Mouse (Mus musculus): ENCODE measurements around the gene 4930426L09Rik. TPM values are rescaled to one million over a fixed set of nuclear protein-coding genes. Genes with fewer than 3 reads are reported as not detected.

The 4930426L09Rik gene
- total RNA-seq (2021): not detected
- long read RNA-seq, experiment 1: 0 reads
- long read RNA-seq, experiment 2: 0 reads

DNA sequence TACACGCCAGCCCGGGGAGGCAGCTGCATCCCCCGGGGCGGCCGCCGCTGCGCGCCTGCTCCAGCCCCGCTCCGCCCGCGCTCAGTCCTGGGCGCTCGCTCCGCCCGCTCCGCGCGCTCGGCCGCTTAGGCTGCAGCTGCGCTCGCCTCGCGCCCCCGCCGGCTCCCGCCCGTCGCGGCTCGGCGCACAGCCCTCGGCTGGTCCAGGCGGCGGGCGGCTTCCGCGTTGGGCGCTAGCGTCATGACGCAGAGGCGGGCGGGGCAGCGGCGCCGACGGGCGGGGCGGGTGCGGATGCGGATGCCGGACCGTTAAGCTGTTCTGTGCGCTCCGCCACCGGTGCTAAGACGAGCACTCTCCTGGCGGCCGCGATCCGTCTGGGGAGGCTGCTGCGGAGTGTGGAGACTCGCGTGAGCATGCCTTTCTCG lies at the start of gene 4930426L09Rik, which contains the start of gene Pip4k2a:
TSS of gene 4930426L09Rik (plus strand) at position 290 of the 425 bp plus-strand sequence.
TSS of gene Pip4k2a (minus strand) at position 73 of the 425 bp plus-strand sequence.
- peak; percentile 89 for DNase-seq (ENCODE audit: low spot score)

GRCm38 (mm10) chr2:18948741-18949140 lies 49.4 kb upstream of the 4930426L09Rik start:
- DNase-seq (ENCODE audit: low spot score): no peak

DNA sequence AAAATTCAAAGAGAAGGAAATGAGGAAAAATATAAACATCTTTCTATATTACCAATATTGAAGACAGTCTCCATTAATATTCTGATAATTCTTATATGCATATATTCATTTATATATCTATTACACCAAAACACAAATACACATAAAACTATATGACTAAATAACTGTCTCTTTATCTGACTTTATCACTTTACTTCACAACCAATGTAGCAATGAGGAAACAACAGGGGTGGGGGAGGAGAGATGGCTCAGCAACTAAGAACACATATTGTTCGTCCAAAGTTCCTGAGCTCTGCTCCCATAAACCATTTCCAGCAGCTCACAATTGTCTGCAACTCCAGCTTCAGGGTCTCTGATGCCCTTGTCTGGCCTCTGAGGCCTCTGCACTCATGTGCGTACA lies 47.4 kb upstream of the 4930426L09Rik start:
- no peak for DNase-seq (ENCODE audit: low spot score)

DNA sequence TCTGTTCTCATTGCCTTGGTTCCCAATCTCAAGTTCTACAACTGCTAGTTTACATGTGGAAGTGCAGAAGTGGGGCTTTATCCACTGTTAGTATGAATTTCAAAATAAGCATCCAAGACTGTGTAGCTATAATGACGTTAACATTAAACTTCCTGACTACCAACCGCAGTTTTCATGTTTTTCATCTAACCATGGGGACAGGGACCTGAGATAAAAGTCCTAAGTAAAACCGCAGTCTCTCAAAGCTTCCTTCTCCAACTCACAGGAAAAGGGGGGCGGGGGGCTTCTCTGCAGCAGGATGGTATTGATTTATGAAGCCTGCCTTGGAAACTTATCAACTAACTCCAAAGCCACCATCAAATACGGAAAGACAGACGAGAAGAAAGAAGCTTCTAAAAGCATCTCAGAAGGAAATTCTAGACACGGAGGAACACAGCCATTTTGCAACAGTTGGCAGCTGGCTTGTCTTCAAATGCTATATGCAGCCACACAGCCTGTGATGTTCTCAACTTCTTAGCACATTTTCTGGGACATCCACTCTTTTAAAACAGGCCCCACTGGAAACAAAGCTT lies 46.0 kb upstream of the 4930426L09Rik start:
- DNase-seq (ENCODE audit: low spot score): no peak

DNA sequence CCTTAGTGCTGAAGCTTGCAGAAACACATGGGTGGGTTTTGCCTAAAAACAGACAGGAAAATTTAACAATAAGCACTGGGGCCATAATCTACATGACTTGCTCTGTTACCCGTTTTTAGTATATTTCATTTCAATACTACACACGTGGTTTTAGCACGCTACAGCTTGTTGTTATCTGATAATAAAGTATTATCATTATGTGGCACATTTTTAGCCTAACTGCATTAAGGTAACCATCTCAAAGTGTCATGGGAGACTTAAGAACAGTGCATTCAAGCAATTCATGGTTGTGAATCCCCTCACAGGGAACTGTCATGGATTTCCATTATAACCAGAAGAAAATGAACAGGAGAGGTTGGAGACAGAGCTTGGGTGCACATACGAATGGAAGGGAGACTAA lies 43.7 kb upstream of the 4930426L09Rik start:
- DNase-seq (ENCODE audit: low spot score): no peak

GRCm38 (mm10) chr2:18955022-18955421 lies 43.1 kb upstream of the 4930426L09Rik start:
- no peak for DNase-seq (ENCODE audit: low spot score)

DNA sequence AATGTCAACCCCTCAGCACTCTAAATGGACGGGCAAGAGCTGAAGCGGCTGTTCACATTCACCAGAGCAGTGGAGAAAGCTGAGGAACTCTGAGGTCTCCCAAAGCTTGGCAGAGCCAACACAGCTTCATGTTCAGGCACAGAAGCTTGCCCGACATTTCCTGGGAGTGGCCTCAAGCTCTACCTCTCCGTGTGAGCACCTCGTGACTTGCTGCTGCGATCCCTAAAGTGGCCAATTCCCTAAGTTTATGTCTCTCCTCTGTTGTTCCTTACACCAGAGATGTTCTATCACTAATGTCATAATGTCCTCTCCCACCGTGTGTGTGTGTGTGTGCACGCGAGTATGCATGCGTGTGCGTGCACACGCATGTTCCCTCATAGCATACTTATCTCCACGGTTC lies 42.5 kb upstream of the 4930426L09Rik start:
- no peak for DNase-seq (ENCODE audit: low spot score)

DNA sequence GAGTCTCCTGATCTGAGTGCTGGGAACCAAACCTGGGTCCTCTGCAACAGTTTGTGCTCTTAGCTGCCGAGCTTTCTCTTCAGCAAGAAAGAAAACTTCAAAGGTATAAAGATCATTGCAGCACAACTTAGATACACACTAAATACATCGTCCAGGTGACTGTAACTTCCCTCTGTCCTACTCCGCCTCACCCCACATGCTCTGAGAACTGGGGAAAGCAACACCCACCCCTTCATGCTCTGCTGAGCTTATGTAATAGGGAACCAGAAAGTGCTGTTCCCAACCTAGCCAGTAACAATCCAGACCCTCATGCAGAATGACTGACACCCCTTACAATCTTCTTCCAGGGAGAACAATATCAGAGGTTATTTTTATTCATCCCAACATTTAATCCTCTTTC lies 41.7 kb upstream of the 4930426L09Rik start:
- DNase-seq (ENCODE audit: low spot score): no peak

DNA sequence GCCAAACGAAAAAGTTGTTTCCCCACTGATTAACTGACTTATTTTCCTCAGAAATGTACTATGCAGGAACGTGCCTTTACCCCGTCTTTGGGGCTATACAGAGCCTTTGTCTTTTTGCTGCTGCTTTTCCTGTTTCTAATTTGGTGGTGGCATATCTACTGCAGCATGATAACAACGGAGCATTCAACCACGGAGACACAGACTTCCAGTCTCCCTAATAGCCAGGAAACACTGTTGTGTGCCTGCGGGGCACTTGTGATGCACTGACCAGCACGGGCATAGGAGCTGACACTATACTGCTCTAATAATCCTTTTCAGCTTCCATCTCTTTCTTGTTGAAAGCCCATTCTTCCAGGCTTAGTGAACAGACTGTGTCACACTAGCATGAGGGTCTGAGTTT lies 41.2 kb upstream of the 4930426L09Rik start:
- no peak for DNase-seq (ENCODE audit: low spot score)

- DNase-seq (ENCODE audit: low spot score): no peak
Observed at GRCm38 (mm10) chr2:18957459-18957858, 40.7 kb upstream of the 4930426L09Rik start.

DNA sequence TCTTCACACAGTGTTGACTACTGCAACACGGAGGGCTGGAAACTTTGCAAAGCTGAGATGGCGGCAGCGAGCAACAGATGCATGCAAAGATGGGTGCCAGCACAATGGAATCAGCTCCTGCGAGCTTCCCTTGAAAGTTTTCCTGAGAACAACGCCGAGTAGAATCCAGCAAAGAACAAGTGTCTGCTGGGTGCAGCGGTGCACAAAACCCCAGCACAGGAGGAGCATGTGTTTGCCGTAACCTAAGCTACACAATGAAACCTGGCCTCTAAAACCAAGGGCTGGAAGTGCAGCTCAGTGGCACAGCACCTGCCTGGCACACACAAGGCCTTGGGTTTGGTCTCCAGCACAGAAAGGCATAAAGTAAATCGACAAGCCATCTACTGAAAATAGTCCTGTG lies 40.1 kb upstream of the 4930426L09Rik start:
- DNase-seq (ENCODE audit: low spot score): no peak

DNA sequence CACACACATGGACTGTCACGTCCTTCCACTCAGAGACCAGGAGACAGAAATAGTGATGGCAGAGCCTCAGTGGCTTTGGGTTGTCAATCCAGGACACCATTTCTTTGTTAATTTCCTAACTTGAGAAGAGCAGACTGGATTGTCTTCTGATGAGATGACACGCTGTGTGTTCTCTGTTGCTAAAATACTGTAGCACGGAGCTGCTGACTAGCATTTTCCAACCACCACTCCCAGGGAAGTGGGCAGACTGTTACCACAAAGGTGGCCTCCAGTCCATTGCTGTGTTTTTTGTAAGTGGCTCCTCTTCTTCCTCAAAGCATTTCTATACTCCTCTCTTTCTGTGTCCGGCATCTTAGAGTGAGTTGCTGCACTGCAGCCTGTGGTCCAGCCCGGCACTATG lies 39.6 kb upstream of the 4930426L09Rik start:
- DNase-seq (ENCODE audit: low spot score): no peak

- no peak for DNase-seq (ENCODE audit: low spot score)
Observed at GRCm38 (mm10) chr2:18959008-18959407, 39.1 kb upstream of the 4930426L09Rik start.

DNA sequence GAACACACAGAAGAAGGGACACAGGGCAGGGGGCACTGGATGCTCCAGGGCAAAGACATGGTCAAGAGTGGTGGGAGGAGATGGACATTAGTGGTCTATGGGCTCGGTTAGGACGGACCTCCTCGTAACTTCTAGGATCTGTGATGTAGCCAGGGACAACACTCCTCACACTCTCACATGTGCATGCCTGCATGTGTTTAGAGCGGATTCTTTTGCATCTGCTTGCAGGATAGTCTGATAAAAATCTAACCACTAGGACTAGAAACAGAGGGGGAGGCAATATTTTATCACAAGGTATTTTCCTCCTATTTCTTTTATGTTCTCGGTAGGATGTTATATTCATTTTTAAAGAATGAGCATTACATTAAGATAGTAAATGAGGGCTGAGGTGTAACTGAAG lies 38.6 kb upstream of the 4930426L09Rik start:
- no peak for DNase-seq (ENCODE audit: low spot score)

GRCm38 (mm10) chr2:18960376-18960973 lies 37.7 kb upstream of the 4930426L09Rik start:
- no peak for DNase-seq (ENCODE audit: low spot score)

GRCm38 (mm10) chr2:18962502-18962901 lies 35.6 kb upstream of the 4930426L09Rik start:
- DNase-seq (ENCODE audit: low spot score): no peak

DNA sequence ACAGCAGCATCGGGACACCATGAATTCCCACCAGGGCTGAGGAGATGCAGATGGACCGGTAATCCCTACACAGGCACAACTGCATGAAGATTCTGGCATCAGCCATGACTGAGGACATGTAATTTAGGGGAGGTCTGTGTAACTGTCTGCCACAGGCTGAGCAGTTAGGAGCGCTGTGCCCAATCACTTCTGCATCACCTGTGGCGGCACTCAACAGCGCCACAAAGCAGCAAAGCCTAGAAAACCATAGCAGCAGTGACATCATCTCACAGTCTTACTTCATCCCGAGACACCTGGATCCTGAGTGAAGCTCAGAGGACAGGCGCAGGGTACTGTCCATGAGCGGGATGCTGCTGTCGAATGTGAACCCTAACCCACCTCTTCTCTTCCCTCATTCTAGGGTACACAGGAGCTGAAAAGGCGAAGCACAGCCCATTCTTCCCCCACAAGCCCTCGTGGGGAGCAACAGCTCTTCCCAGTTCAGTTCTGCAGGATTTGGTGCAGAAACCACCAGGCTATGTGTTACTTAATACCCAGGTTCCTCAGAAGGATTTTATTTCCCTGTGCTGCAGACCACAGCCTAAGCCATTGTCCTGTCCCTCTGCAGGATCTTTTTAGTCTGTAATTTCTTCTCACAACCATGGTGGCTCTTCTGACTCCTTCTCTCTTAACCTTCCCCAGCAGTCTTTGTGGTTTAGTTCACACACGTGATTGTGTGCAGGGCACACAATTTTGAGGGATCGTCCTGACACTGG lies 34.7 kb upstream of the 4930426L09Rik start:
- no peak for DNase-seq (ENCODE audit: low spot score)

- DNase-seq (ENCODE audit: low spot score): no peak
Observed at GRCm38 (mm10) chr2:18965108-18965507, 33.0 kb upstream of the 4930426L09Rik start.

DNA sequence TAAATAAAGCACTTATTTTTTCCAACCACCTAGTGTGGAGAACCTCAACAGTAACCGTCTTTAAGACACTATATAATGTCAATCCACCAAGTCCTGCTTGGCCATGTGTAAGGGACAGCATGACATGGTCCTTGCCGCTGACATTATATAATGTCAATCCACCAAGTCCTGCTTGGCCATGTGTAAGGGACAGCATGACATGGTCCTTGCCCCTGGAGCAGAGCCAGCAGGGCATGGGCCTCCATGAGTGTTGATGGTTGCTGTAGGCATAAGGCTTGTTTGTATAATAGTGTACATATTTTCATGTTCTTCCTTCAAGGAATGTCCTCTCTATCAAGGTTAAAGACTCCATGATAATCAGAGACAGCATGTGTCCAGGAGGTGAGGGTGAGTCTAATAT lies 32.2 kb upstream of the 4930426L09Rik start:
- DNase-seq (ENCODE audit: low spot score): no peak

- DNase-seq (ENCODE audit: low spot score): no peak
Observed at GRCm38 (mm10) chr2:18966566-18966965, 31.6 kb upstream of the 4930426L09Rik start.

DNA sequence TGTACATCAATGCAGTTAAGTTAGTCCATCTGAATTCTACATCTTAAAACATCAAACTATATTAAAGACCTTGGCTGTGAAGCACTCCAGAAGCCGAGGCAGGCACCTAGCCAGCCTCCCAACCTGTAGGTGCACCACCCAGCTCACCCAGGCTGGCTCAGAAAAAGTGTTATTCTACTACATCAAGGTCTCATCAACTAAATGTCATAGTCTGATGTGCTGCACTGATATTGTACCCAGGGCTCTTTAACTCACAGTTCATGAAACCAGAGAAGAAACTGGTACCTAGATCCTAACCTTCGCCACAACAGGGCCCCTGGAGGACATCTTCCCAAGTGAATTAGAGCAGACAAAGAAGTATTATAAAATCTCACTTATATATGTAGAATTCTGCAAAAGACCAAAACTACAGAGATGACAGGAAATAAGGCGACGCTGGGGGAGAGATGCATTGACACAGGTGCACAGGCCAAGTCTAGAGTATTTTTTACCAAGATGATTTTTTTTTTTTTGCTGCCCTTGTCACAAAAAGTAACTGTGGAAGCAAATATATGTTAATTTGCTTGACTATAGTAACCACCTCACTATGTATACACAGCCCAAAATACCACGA lies 30.6 kb upstream of the 4930426L09Rik start:
- no peak for DNase-seq (ENCODE audit: low spot score)

- DNase-seq (ENCODE audit: low spot score): no peak
Observed at GRCm38 (mm10) chr2:18969066-18969681, 29.0 kb upstream of the 4930426L09Rik start.

Data from gastrocnemius, adult 18-20 months (tissue).